Mouse (Mus musculus): Measurements from ENCODE around the gene Arhgap33. TPM values are rescaled to one million over a fixed set of nuclear protein-coding genes. Genes with fewer than 3 reads are reported as not detected.

Arhgap33 gene
- total and polyA plus RNA-seq, 3 experiments, result 0.34 to 3.0 (median 0.37) TPM

- no peak for DNase-seq
- 92% methylated on average over 11 of the region's 11 CpGs for WGBS
- Histone ChIP-seq H3K79me2 (replicated peaks; ENCODE audit: control insufficient read depth, insufficient read depth, low read length) (no peaks in the 10 kb centered on the region), H3K4me3 (no peak overlapping the region), H3K27me3 (ENCODE audit: control insufficient read depth, insufficient read depth, low read length) (no peaks in the 10 kb centered on the region), H3K4me1 (ENCODE audit: control insufficient read depth, insufficient read depth, low read length) (peaks cover 2% of the 10 kb centered on the region; the same call in 1 of the 2 replicates), H3K9ac (ENCODE audit: low read depth, low read length) (no peak overlapping the region), H3K27ac (no peak overlapping the region), H3K36me3 (ENCODE audit: control insufficient read depth, insufficient read depth, low read length) (no peaks in the 10 kb centered on the region)
- intact Hi-C loops (cut with DNase I), result no loop called here
- TF ChIP-seq CTCF (IDR thresholded peaks at IDR 0.05), result no peak
- TF ChIP-seq EP300 (IDR thresholded peaks at IDR 0.05; ENCODE audit: insufficient read depth, low read depth, low read length), result no peak
- no peak for TF ChIP-seq POLR2A (IDR thresholded peaks at IDR 0.05; ENCODE audit: insufficient read depth, low read depth, low read length)
These were observed 32.7 kb upstream of the Arhgap33 start for GRCm38 (mm10) chr7:30567555-30567954.

GRCm38 (mm10) chr7:30566033-30566432 is 31.2 kb upstream of the Arhgap33 start:
- no peak for DNase-seq
- H3K27me3 ChIP-seq (ENCODE audit: control insufficient read depth, insufficient read depth, low read length), result no peaks in the 10 kb centered on the region
- peaks cover 2% of the 10 kb centered on the region; the same call in 1 of the 2 replicates for H3K4me1 ChIP-seq (ENCODE audit: control insufficient read depth, insufficient read depth, low read length)
- no peak for TF ChIP-seq CTCF (IDR thresholded peaks at IDR 0.05)
- no peak for TF ChIP-seq EP300 (IDR thresholded peaks at IDR 0.05; ENCODE audit: insufficient read depth, low read depth, low read length)
- no peak overlapping the region for H3K4me3 ChIP-seq
- intact Hi-C loops (cut with DNase I), result no loop called here
- WGBS, result 74% methylated on average over 9 of the region's 9 CpGs
- H3K9ac ChIP-seq (ENCODE audit: low read depth, low read length), result no peak overlapping the region
- no peaks in the 10 kb centered on the region for H3K79me2 ChIP-seq (replicated peaks; ENCODE audit: control insufficient read depth, insufficient read depth, low read length)
- no peak overlapping the region for H3K27ac ChIP-seq
- H3K36me3 ChIP-seq (ENCODE audit: control insufficient read depth, insufficient read depth, low read length), result no peaks in the 10 kb centered on the region

GRCm38 (mm10) chr7:30564970-30565571 is 30.2 kb upstream of the Arhgap33 start, which contains the start of gene Igflr1:
Igflr1 (plus strand) TSS chr7:30565427.
- Histone ChIP-seq H3K4me1 (ENCODE audit: control insufficient read depth, insufficient read depth, low read length) (peaks cover 2% of the 10 kb centered on the region; the same call in 1 of the 2 replicates), H3K79me2 (replicated peaks; ENCODE audit: control insufficient read depth, insufficient read depth, low read length) (no peaks in the 10 kb centered on the region), H3K27ac (no peak within 1 kb of the TSS), H3K27me3 (ENCODE audit: control insufficient read depth, insufficient read depth, low read length) (no peaks in the 10 kb centered on the region), H3K36me3 (ENCODE audit: control insufficient read depth, insufficient read depth, low read length) (no peaks in the 10 kb centered on the region), H3K4me3 (no peak within 1 kb of the TSS), H3K9ac (ENCODE audit: low read depth, low read length) (no peak within 1 kb of the TSS)
- DNase-seq, result no peak
- TF ChIP-seq CTCF (IDR thresholded peaks at IDR 0.05) (no peak), EP300 (IDR thresholded peaks at IDR 0.05; ENCODE audit: insufficient read depth, low read depth, low read length) (no peak), POLR2A (IDR thresholded peaks at IDR 0.05; ENCODE audit: insufficient read depth, low read depth, low read length) (no peak)
- 91% methylated on average over 12 of the region's 12 CpGs for WGBS
- intact Hi-C loops (cut with DNase I), result no loop called here

GRCm38 (mm10) chr7:30563906-30564280 is 29.0 kb upstream of the Arhgap33 start:
- Histone ChIP-seq H3K27ac (peak overlapping the region; percentile 99), H3K36me3 (ENCODE audit: control insufficient read depth, insufficient read depth, low read length) (no peaks in the 10 kb centered on the region), H3K4me1 (ENCODE audit: control insufficient read depth, insufficient read depth, low read length) (peaks cover 3% of the 10 kb centered on the region), H3K9ac (ENCODE audit: low read depth, low read length) (0 out of 2 replicates have a peak overlapping the region, but pooled peaks have one; percentile 3), H3K4me3 (peak overlapping the region; percentile 71), H3K27me3 (ENCODE audit: control insufficient read depth, insufficient read depth, low read length) (no peaks in the 10 kb centered on the region), H3K79me2 (replicated peaks; ENCODE audit: control insufficient read depth, insufficient read depth, low read length) (no peaks in the 10 kb centered on the region)
- no peak for TF ChIP-seq CTCF (IDR thresholded peaks at IDR 0.05)
- no peak for TF ChIP-seq POLR2A (IDR thresholded peaks at IDR 0.05; ENCODE audit: insufficient read depth, low read depth, low read length)
- no peak for TF ChIP-seq EP300 (IDR thresholded peaks at IDR 0.05; ENCODE audit: insufficient read depth, low read depth, low read length)
- intact Hi-C loops (cut with DNase I), result loop anchor here (1.0 kb wide), 1 partner anchor 24 kb away; the partner anchor contains the start of gene Kmt2b
- WGBS, result 27% methylated on average over 6 of the region's 6 CpGs
- DNase-seq, result no peak

GRCm38 (mm10) chr7:30563117-30563905 is 28.5 kb upstream of the Arhgap33 start, which contains the start of the genes U2af1l4, Gm49396 and Psenen:
U2af1l4 (plus strand) TSS chr7:30563301.
Gm49396 (plus strand) TSS chr7:30563344.
Psenen (minus strand) TSS chr7:30563627.
- H3K79me2 ChIP-seq (replicated peaks; ENCODE audit: control insufficient read depth, insufficient read depth, low read length), result no peaks in the 10 kb centered on the region
- WGBS, result under 1% methylated on average over 45 of the region's 45 CpGs
- intact Hi-C loops (cut with DNase I), result loop anchor here (1.0 kb wide), 1 partner anchor 25 kb away; the partner anchor contains the start of gene Kmt2b
- DNase-seq, result peak; percentile 93 to 97
- peaks cover 5% of the 10 kb centered on the region for H3K4me1 ChIP-seq (ENCODE audit: control insufficient read depth, insufficient read depth, low read length)
- H3K27me3 ChIP-seq (ENCODE audit: control insufficient read depth, insufficient read depth, low read length), result no peaks in the 10 kb centered on the region
- H3K27ac ChIP-seq, result peak within 1 kb of the TSS; percentile 99
- H3K9ac ChIP-seq (ENCODE audit: low read depth, low read length), result peak within 1 kb of the TSS; percentile 72
- TF ChIP-seq CTCF (IDR thresholded peaks at IDR 0.05), result no peak
- peak; percentile 63; the same call in 1 of the 2 replicates for TF ChIP-seq POLR2A (IDR thresholded peaks at IDR 0.05; ENCODE audit: insufficient read depth, low read depth, low read length)
- peak; percentile 73 for TF ChIP-seq EP300 (IDR thresholded peaks at IDR 0.05; ENCODE audit: insufficient read depth, low read depth, low read length)
- H3K4me3 ChIP-seq, result peak within 1 kb of the TSS; percentile 71
- H3K36me3 ChIP-seq (ENCODE audit: control insufficient read depth, insufficient read depth, low read length), result no peaks in the 10 kb centered on the region

Data from heart, adult 2 months (tissue).